Mouse (Mus musculus) embryonic fibroblast, embryonic 13.5 days (primary cell): ENCODE data around the gene Sec24a.

Experiments used
- CTCF ChIP-seq: IDR thresholded peaks from 2 replicates; pipeline ENCODE4 v1.5.1; 2011; ENCODE audit warnings: mild to moderate bottlenecking, control low read depth, low read length, moderate library complexity, borderline replicate concordance; ENCODE audit not compliant: insufficient read depth
- POLR2A ChIP-seq: IDR thresholded peaks from 2 replicates; pipeline ENCODE4 v1.6.1; 2011; ENCODE audit warnings: low read depth, mild to moderate bottlenecking, control low read depth, low read length, moderate library complexity

DNA sequence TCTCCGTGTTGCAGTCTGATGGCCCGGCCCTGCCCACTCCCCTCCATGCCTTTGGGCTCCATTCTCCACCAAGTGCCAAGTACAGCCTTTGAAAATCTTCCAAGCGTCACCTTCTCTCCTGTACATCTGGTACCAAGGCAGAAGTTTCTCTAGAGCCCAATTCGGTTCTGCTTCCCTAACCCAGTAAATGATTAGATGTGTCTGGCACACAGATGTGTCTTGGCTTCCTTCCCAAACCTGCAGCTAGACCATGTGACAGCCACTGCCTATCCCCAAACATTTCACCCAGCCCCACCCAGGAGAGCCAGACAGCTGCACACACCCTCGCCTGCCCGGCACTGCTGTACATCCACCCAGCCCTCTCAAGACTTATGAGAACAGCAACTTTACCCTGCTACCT is 104.7 kb downstream of the Sec24a start:
- TF ChIP-seq CTCF (no peak), POLR2A (no peak)
